Mouse (Mus musculus) mature B cell (primary cell): ENCODE results near the gene Apobec3.
"Not testable (repeated sequence)": the region's sequence is repeated elsewhere in the genome, so short reads cannot be mapped to it uniquely, and the experiment has no call there.

ENCODE experiments used
- in situ Hi-C: fragments of 300-500 bp; cut with MboI; formaldehyde crosslinking; loops from 2 replicates; pipeline ENCODE4 v1.14.3; 2019

Gene Apobec3

GRCm38 (mm10) chr15:79895221-79896079 lies 4.0 kb downstream of the Apobec3 start:
- in situ Hi-C loops, result not testable (repeated sequence)

- in situ Hi-C loops, result no loop called here
Measured at GRCm38 (mm10) chr15:79896080-79896725, 4.7 kb downstream of the Apobec3 start.

GRCm38 (mm10) chr15:79898988-79899387 lies 7.5 kb downstream of the Apobec3 start:
- in situ Hi-C loops, result no loop called here

GRCm38 (mm10) chr15:79899828-79900510 lies 8.5 kb downstream of the Apobec3 start:
- in situ Hi-C loops, result no loop called here

GRCm38 (mm10) chr15:79900751-79901150 lies 9.3 kb downstream of the Apobec3 start:
- in situ Hi-C loops, result no loop called here

GRCm38 (mm10) chr15:79901399-79901798 lies 9.9 kb downstream of the Apobec3 start:
- in situ Hi-C loops, result no loop called here

- in situ Hi-C loops, result not testable (repeated sequence)
Measured at GRCm38 (mm10) chr15:79903081-79903480, 11.6 kb downstream of the Apobec3 start.

- in situ Hi-C loops, result no loop called here
Measured at GRCm38 (mm10) chr15:79903963-79904362, 12.5 kb downstream of the Apobec3 start.

GRCm38 (mm10) chr15:79904678-79905077 lies 13.2 kb downstream of the Apobec3 start:
- in situ Hi-C loops, result not testable (repeated sequence)

GRCm38 (mm10) chr15:79905211-79905610 lies 13.8 kb downstream of the Apobec3 start:
- in situ Hi-C loops, result no loop called here

GRCm38 (mm10) chr15:79906855-79907254 lies 15.4 kb downstream of the Apobec3 start:
- in situ Hi-C loops, result no loop called here

- in situ Hi-C loops, result not testable (repeated sequence)
Measured at GRCm38 (mm10) chr15:79909006-79909405, 17.5 kb downstream of the Apobec3 start.

- in situ Hi-C loops, result loop anchor here (5.0 kb wide), 1 partner anchor 79 kb away; the partner anchor contains the start of genes Cbx6 and Npcd
Measured at GRCm38 (mm10) chr15:79910812-79911211, 19.4 kb downstream of the Apobec3 start.

- in situ Hi-C loops, result loop anchor here (5.0 kb wide), 1 partner anchor 79 kb away; the partner anchor contains the start of genes Cbx6 and Npcd
Measured at GRCm38 (mm10) chr15:79911339-79911738, 19.9 kb downstream of the Apobec3 start.

GRCm38 (mm10) chr15:79913761-79914346 lies 22.4 kb downstream of the Apobec3 start:
- in situ Hi-C loops, result loop anchor here (5.0 kb wide), 1 partner anchor 82 kb away; the partner anchor contains the start of genes Cbx6 and Npcd

- in situ Hi-C loops, result loop anchor here (5.0 kb wide), 1 partner anchor 82 kb away; the partner anchor contains the start of genes Cbx6 and Npcd
Measured at GRCm38 (mm10) chr15:79914357-79914756, 22.9 kb downstream of the Apobec3 start.

- in situ Hi-C loops, result no loop called here
Measured at GRCm38 (mm10) chr15:79916150-79916549, 24.7 kb downstream of the Apobec3 start.

GRCm38 (mm10) chr15:79917111-79917720 lies 25.8 kb downstream of the Apobec3 start:
- in situ Hi-C loops, result no loop called here

- in situ Hi-C loops, result no loop called here
Measured at GRCm38 (mm10) chr15:79918485-79918884, 27.0 kb downstream of the Apobec3 start.

- in situ Hi-C loops, result no loop called here
Measured at GRCm38 (mm10) chr15:79919787-79920186, 28.3 kb downstream of the Apobec3 start.

GRCm38 (mm10) chr15:79926856-79927416 lies 35.5 kb downstream of the Apobec3 start:
- in situ Hi-C loops, result no loop called here
